Mouse (Mus musculus) kidney, postnatal 0 days (tissue): ENCODE data around the gene Cd151. TPM values are rescaled to one million over a fixed set of nuclear protein-coding genes. Genes with fewer than 3 reads are reported as not detected.
A peak's percentile ranks its signal among the peaks of the same experiment; 100 is the strongest.

ENCODE experiments used
- ATAC-seq: fragments of 200-750 bp; cut with Nextera tagmentation; replicated peaks from 2 replicates; pipeline ENCODE4 v1.8.0; 2017; ENCODE audit warnings: low read depth, moderate number of reproducible peaks, moderate TSS enrichment, moderate library complexity; ENCODE audit not compliant: low FRiP score
- DNase-seq: peaks from one replicate; pipeline ENCODE4 v3.0.0-alpha.2; 2016; ENCODE audit warnings: low spot score
- H3K27ac ChIP-seq: fragments of 300-500 bp; sonication (generic); 2 replicates; pipeline ENCODE4 v1.5.1; 2014; ENCODE audit warnings: mild to moderate bottlenecking
- H3K27me3 ChIP-seq: fragments of 300-500 bp; sonication (generic); 2 replicates; pipeline ENCODE4 v1.6.1; 2014; ENCODE audit warnings: low read length, mixed read lengths; ENCODE audit not compliant: insufficient read depth
- H3K36me3 ChIP-seq: fragments of 300-500 bp; sonication (generic); 2 replicates; pipeline ENCODE4 v1.6.1; 2014; ENCODE audit warnings: low read length, mixed read lengths; ENCODE audit not compliant: insufficient read depth
- H3K4me1 ChIP-seq: fragments of 300-500 bp; sonication (generic); replicated peaks from 2 replicates; pipeline ENCODE4 v1.6.1; 2014; ENCODE audit warnings: antibody characterized with exemption, low read length, mixed read lengths; ENCODE audit not compliant: insufficient read depth
- H3K4me2 ChIP-seq: fragments of 300-500 bp; sonication (generic); 2 replicates; pipeline ENCODE4 v1.6.1; 2014; ENCODE audit warnings: mild to moderate bottlenecking, low read length, moderate library complexity, mixed read lengths
- H3K4me3 ChIP-seq: fragments of 300-500 bp; sonication (generic); replicated peaks from 2 replicates; pipeline ENCODE4 v1.5.1; 2014; ENCODE audit warnings: low read depth, low read length
- H3K9ac ChIP-seq: fragments of 300-500 bp; sonication (generic); 2 replicates; pipeline ENCODE4 v1.6.1; 2014; ENCODE audit warnings: low read depth, low read length
- H3K9me3 ChIP-seq: fragments of 300-500 bp; sonication (generic); replicated peaks from 2 replicates; pipeline ENCODE4 v1.6.1; 2016; ENCODE audit warnings: low read length, inconsistent platforms, mixed read lengths
- CTCF ChIP-seq: IDR thresholded peaks from 2 replicates; pipeline ENCODE4 v1.5.1; 2016; ENCODE audit warnings: antibody characterized with exemption, low read depth, mild to moderate bottlenecking, moderate library complexity
- WGBS: fragments of 180-500 bp; shearing (Covaris S2); extraction: QIAGEN DNeasy Blood & Tissue Kit; methylation state at CpG from one replicate; pipeline ENCODE4 v1.1.7; 2014; 5-methylcytosine and 5-hydroxymethylcytosine counted together
- polyA plus RNA-seq: library from polyadenylated mRNA; unstranded; fragments of >200 nt; fragmentation: Nextera tagmentation; extraction: Ambion mirVana; gene quantifications from 2 replicates; pipeline ENCODE4 v1.2.1, GENCODE M21; 2015

Cd151 gene
- polyA plus RNA-seq, 1 experiment from 2014 or later = 36.1 TPM

DNA sequence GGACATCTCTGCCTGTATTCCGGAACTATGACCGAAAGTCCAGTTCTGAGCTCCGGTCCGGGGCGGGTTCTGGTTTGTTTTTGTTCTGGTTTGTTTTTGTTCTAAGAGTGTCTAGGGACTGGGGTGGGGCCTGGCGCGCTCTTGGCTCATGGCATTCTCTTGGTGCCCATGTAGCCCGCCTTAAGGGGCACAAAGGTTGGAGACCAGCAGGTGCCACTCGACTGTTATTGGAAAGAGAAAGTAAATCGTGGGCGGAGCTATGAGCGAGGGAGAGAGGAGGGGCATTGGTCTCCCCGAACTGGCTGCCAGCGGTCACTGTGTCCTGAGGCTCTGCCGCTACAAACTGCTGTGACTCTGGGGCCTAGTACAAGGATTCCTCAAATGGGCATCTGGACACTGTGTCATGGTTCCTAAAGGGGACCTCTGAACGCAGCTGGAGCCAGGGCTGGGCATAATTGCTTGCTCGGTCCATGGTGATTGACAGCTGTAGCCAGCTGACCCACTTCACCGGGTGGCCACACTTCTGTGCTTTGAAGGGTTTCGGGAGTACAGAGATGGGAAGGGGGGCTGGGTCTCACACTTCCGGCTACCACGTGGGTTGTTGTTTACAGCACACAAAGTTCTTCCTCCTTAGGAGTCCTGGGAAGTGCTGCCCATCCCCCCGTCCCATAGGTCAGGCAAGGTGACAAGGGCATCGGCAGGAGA is 11.4 kb upstream of the Cd151 start:
- no peaks in the 10 kb centered on the region for H3K9me3 ChIP-seq
- peak overlapping the region; percentile 96 for H3K27ac ChIP-seq
- peak; percentile 87 for DNase-seq
- H3K9ac ChIP-seq = peak overlapping the region; percentile 74
- no peaks in the 10 kb centered on the region for H3K27me3 ChIP-seq
- peaks cover 23% of the 10 kb centered on the region for H3K36me3 ChIP-seq
- peak; percentile 37 for ATAC-seq
- 1% methylated on average over 23 of the region's 23 CpGs for WGBS
- 0 out of 2 replicates have a peak, but pooled peaks cover 3% of the 10 kb centered on the region for H3K4me1 ChIP-seq
- no peak for TF ChIP-seq CTCF
- peak overlapping the region; percentile 74 for H3K4me3 ChIP-seq
- H3K4me2 ChIP-seq = peak overlapping the region; percentile 72

GRCm38 (mm10) chr7:141456739-141457138 is 10.5 kb upstream of the Cd151 start:
- Histone ChIP-seq H3K4me3 (no peak overlapping the region), H3K36me3 (peaks cover 15% of the 10 kb centered on the region), H3K27me3 (no peaks in the 10 kb centered on the region), H3K4me2 (peak overlapping the region; percentile 72), H3K4me1 (peaks cover 5% of the 10 kb centered on the region), H3K9ac (no peak overlapping the region), H3K27ac (no peak overlapping the region), H3K9me3 (no peaks in the 10 kb centered on the region)
- no peak for TF ChIP-seq CTCF
- WGBS = 95% methylated on average over 6 of the region's 6 CpGs
- no peak for DNase-seq
- ATAC-seq = no peak

DNA sequence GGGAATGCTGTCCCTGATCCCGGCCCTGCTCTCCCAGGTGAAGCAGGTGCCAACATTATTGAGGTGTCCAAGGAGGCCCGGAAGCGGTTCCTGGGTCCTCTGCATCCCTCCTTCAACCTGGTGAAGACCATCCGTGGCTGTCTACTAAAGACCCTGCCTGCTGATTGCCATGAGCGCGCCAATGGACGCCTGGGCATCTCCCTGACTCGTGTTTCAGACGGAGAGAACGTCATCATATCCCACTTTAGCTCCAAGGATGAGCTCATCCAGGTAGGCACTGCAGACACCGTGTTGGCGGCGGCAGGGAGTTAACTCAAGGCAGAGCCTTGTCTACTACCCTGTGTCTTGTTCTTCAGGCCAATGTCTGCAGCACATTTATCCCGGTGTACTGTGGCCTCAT is 10.0 kb upstream of the Cd151 start:
- Histone ChIP-seq H3K9ac (no peak overlapping the region), H3K27me3 (no peaks in the 10 kb centered on the region), H3K27ac (no peak overlapping the region), H3K4me3 (no peak overlapping the region), H3K4me2 (no peak overlapping the region), H3K36me3 (peaks cover 13% of the 10 kb centered on the region; the same call in 1 of the 2 replicates), H3K4me1 (peaks cover 10% of the 10 kb centered on the region), H3K9me3 (no peaks in the 10 kb centered on the region)
- DNase-seq (no peak), ATAC-seq (no peak)
- TF ChIP-seq CTCF = no peak
- WGBS = 95% methylated on average over 14 of the region's 14 CpGs

GRCm38 (mm10) chr7:141457986-141458660 is 9.1 kb upstream of the Cd151 start:
- ATAC-seq (no peak), DNase-seq (peak; percentile 58)
- Histone ChIP-seq H3K9ac (no peak overlapping the region), H3K4me3 (no peak overlapping the region), H3K4me1 (peaks cover 15% of the 10 kb centered on the region), H3K9me3 (no peaks in the 10 kb centered on the region), H3K27me3 (no peaks in the 10 kb centered on the region), H3K36me3 (peaks cover 13% of the 10 kb centered on the region; the same call in 1 of the 2 replicates), H3K4me2 (no peak overlapping the region), H3K27ac (no peak overlapping the region)
- TF ChIP-seq CTCF = peak; percentile 69
- 75% methylated on average over 15 of the region's 15 CpGs for WGBS

- H3K9ac ChIP-seq = no peak overlapping the region
- DNase-seq (no peak), ATAC-seq (no peak)
- H3K4me2 ChIP-seq = no peak overlapping the region
- 92% methylated on average over 11 of the region's 11 CpGs for WGBS
- peaks cover 13% of the 10 kb centered on the region; the same call in 1 of the 2 replicates for H3K36me3 ChIP-seq
- no peaks in the 10 kb centered on the region for H3K9me3 ChIP-seq
- TF ChIP-seq CTCF = no peak
- H3K27me3 ChIP-seq = no peaks in the 10 kb centered on the region
- no peak overlapping the region for H3K4me3 ChIP-seq
- no peak overlapping the region for H3K27ac ChIP-seq
- peaks cover 15% of the 10 kb centered on the region for H3K4me1 ChIP-seq
These were observed 8.5 kb upstream of the Cd151 start for GRCm38 (mm10) chr7:141458661-141459060.

DNA sequence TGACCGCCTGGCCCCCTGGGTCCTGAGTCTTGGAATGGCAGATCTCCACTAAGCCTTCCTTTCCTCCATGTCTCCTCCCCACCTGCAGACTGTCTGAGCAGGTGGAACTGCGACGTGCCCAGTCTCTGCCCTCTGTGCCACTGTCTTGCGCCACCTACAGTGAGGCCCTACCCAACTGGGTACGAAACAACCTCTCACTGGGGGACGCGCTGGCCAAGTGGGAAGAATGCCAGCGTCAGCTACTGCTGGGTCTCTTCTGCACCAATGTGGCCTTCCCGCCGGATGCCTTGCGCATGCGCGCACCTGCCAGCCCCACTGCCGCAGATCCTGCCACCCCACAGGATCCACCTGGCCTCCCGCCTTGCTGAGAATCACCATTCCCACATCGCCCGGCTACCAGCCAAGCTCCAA is 7.9 kb upstream of the Cd151 start:
- Histone ChIP-seq H3K4me3 (no peak overlapping the region), H3K27ac (no peak overlapping the region), H3K4me2 (no peak overlapping the region), H3K36me3 (peaks cover 13% of the 10 kb centered on the region; the same call in 1 of the 2 replicates), H3K4me1 (peaks cover 20% of the 10 kb centered on the region), H3K9ac (no peak overlapping the region), H3K9me3 (no peaks in the 10 kb centered on the region), H3K27me3 (no peaks in the 10 kb centered on the region)
- ATAC-seq = no peak
- DNase-seq = no peak
- no peak for TF ChIP-seq CTCF
- WGBS = 92% methylated on average over 17 of the region's 17 CpGs
